Mouse (Mus musculus): ENCODE measurements at regions not wholly inside any gene's neighbourhood (a gene's known extent, or its start where the extent isn't known, plus 50 kb on each side); places are given as distances from the start of the nearest gene placed in this dataset.

GRCm38 (mm10) chr7:79543231-79544071 lies 74.0 kb downstream of the Rhcg start:
- DNase-seq: no peak

GRCm38 (mm10) chr7:79542379-79543015 lies 75.0 kb downstream of the Rhcg start:
- DNase-seq: no peak

GRCm38 (mm10) chr7:79540246-79540645 lies 74.1 kb upstream of the Polg start:
- no peak for DNase-seq

GRCm38 (mm10) chr7:79539426-79539825 lies 73.3 kb upstream of the Polg start:
- DNase-seq: no peak

- DNase-seq: peak; percentile 7 to 33
These were observed 70.0 kb upstream of the Polg start for GRCm38 (mm10) chr7:79536157-79536641.

- DNase-seq: peak; percentile 14 to 15
These were observed 69.3 kb upstream of the Polg start for GRCm38 (mm10) chr7:79535251-79536111.

- DNase-seq: no peak
These were observed 68.7 kb upstream of the Polg start for GRCm38 (mm10) chr7:79534819-79535218.

GRCm38 (mm10) chr7:79534381-79534780 lies 68.2 kb upstream of the Polg start:
- no peak for DNase-seq

GRCm38 (mm10) chr7:79532626-79533140 lies 66.5 kb upstream of the Polg start:
- DNase-seq: no peak

- no peak for DNase-seq
These were observed 65.6 kb upstream of the Polg start for GRCm38 (mm10) chr7:79531551-79532356.

GRCm38 (mm10) chr7:79531142-79531541 lies 65.0 kb upstream of the Polg start:
- no peak for DNase-seq

- no peak for DNase-seq
These were observed 63.3 kb upstream of the Polg start for GRCm38 (mm10) chr7:79529480-79529879.

- no peak for DNase-seq
These were observed 61.8 kb upstream of the Polg start for GRCm38 (mm10) chr7:79527984-79528383.

- DNase-seq: no peak
These were observed 59.8 kb upstream of the Polg start for GRCm38 (mm10) chr7:79525690-79526630.

- DNase-seq: no peak
These were observed 58.8 kb upstream of the Polg start for GRCm38 (mm10) chr7:79524921-79525320.

- DNase-seq: no peak
These were observed 57.5 kb upstream of the Polg start for GRCm38 (mm10) chr7:79523696-79524095.

GRCm38 (mm10) chr7:79522046-79522445 lies 55.9 kb upstream of the Polg start:
- no peak for DNase-seq

- DNase-seq: no peak
These were observed 55.1 kb upstream of the Polg start for GRCm38 (mm10) chr7:79521259-79521658.

- no peak for DNase-seq
These were observed 54.1 kb upstream of the Polg start for GRCm38 (mm10) chr7:79520222-79520710.

- no peak for DNase-seq
These were observed 52.8 kb upstream of the Polg start for GRCm38 (mm10) chr7:79518928-79519327.
